Mouse (Mus musculus): ENCODE data around the gene Pus7. TPM values are rescaled to one million over a fixed set of nuclear protein-coding genes. Genes with fewer than 3 reads are reported as not detected.

Pus7 gene
- total and polyA plus RNA-seq, 3 experiments = 35.3 to 62.9 (median 61.9) TPM

- TF ChIP-seq CTCF (conservative IDR thresholded peaks at IDR 0.05 in 1 of 2, IDR thresholded peaks at IDR 0.05 in 1 of 2; ENCODE audit: low read depth in 2 of 2, low read length in 2 of 2) (peak in 1 of 2 experiments; percentile 34; a peak in 1 of 4 replicates), HCFC1 (IDR thresholded peaks at IDR 0.05; ENCODE audit: low read depth, low read length) (no peak), ZC3H11A (IDR thresholded peaks at IDR 0.05; ENCODE audit: low read depth, low read length) (no peak), MEF2A (IDR thresholded peaks at IDR 0.05; ENCODE audit: borderline replicate concordance, low read depth, low read length) (no peak)
- dilution Hi-C loops (cut with MboI; ENCODE audit: extremely low pct_ligation_motif_present, extremely low pct_unique_long_range_greater_than_20kb, low sequenced_read_pairs) (no loop called here), in situ Hi-C loops (cut with MboI; ENCODE audit: low pct_ligation_motif_present, low pct_unique_long_range_greater_than_20kb, low sequenced_read_pairs) (no loop called here)
Observed at GRCm38 (mm10) chr5:23780516-23780915, 3.0 kb downstream of the Pus7 start.

GRCm38 (mm10) chr5:23774186-23774585, 9.3 kb downstream of the Pus7 start:
- H3K4me2 ChIP-seq (ENCODE audit: insufficient read depth, low read depth, poor library complexity, severe bottlenecking) = no peak overlapping the region
- no peak overlapping the region for H3K9ac ChIP-seq (ENCODE audit: insufficient read depth, low read depth)
- H3K4me3 ChIP-seq (replicated peaks in 1 of 3; ENCODE audit: low read depth in 2 of 3, low read length in 2 of 3, poor library complexity in 1 of 3) = no peak overlapping the region
- in situ Hi-C loops (cut with MboI; ENCODE audit: low pct_ligation_motif_present, low pct_unique_long_range_greater_than_20kb, low sequenced_read_pairs) = loop anchor here (25.0 kb wide), 1 partner anchor 387 kb away; no protein-coding TSS in a partner anchor
- H3K79me2 ChIP-seq (replicated peaks; ENCODE audit: control insufficient read depth, extremely low read depth, insufficient read depth, poor library complexity, severe bottlenecking) = peaks cover 20% of the 10 kb centered on the region
- dilution Hi-C loops (cut with MboI; ENCODE audit: extremely low pct_ligation_motif_present, extremely low pct_unique_long_range_greater_than_20kb, low sequenced_read_pairs) = no loop called here
- no peaks in the 10 kb centered on the region for H3K9me3 ChIP-seq (replicated peaks; ENCODE audit: low read length)
- H3K27ac ChIP-seq (ENCODE audit: insufficient read depth, low read depth) = no peak overlapping the region
- DNase-seq (ENCODE audit: extremely low read depth) = no peak
- H3K27me3 ChIP-seq (replicated peaks) = no peaks in the 10 kb centered on the region
- TF ChIP-seq MXI1 (IDR thresholded peaks at IDR 0.05; ENCODE audit: low read depth, low read length) = no peak
- 0 out of 2 replicates have a peak, but pooled peaks have one; percentile 6 for TF ChIP-seq POLR2A (IDR thresholded peaks at IDR 0.05; ENCODE audit: low read depth, low read length)
- no peak for TF ChIP-seq EP300 (IDR thresholded peaks at IDR 0.05; ENCODE audit: low read length)
- no peak for TF ChIP-seq ELF1 (IDR thresholded peaks at IDR 0.05; ENCODE audit: low read depth, low read length)
- no peak for TF ChIP-seq SMC3 (IDR thresholded peaks at IDR 0.05; ENCODE audit: low read depth, low read length)
- TF ChIP-seq CTCF (conservative IDR thresholded peaks at IDR 0.05 in 1 of 2, IDR thresholded peaks at IDR 0.05 in 1 of 2; ENCODE audit: low read depth in 2 of 2, low read length in 2 of 2) = no peak
- H3K36me3 ChIP-seq (replicated peaks in 1 of 2; ENCODE audit: control insufficient read depth in 1 of 2, insufficient read depth in 1 of 2, low read length in 1 of 2) = peaks cover 45 to 91% of the 10 kb centered on the region in 2 experiments
- peaks cover 0 to under 1% of the 10 kb centered on the region in 2 experiments; a peak in 1 of 4 replicates for H3K4me1 ChIP-seq (ENCODE audit: control insufficient read depth in 1 of 2, insufficient read depth in 2 of 2)

More at GRCm38 (mm10) chr5:23780516-23780915, 3.0 kb downstream of the Pus7 start:
- Histone ChIP-seq H3K9ac (ENCODE audit: insufficient read depth, low read depth) (no peak overlapping the region), H3K4me2 (ENCODE audit: insufficient read depth, low read depth, poor library complexity, severe bottlenecking) (no peak overlapping the region), H3K27ac (ENCODE audit: insufficient read depth, low read depth) (no peak overlapping the region), H3K9me3 (replicated peaks; ENCODE audit: low read length) (peaks cover 7% of the 10 kb centered on the region), H3K79me2 (replicated peaks; ENCODE audit: control insufficient read depth, extremely low read depth, insufficient read depth, poor library complexity, severe bottlenecking) (peaks cover 55% of the 10 kb centered on the region), H3K27me3 (replicated peaks) (no peaks in the 10 kb centered on the region), H3K4me3 (replicated peaks in 1 of 3; ENCODE audit: low read depth in 2 of 3, low read length in 2 of 3, poor library complexity in 1 of 3) (no peak overlapping the region), H3K36me3 (replicated peaks in 1 of 2; ENCODE audit: control insufficient read depth in 1 of 2, insufficient read depth in 1 of 2, low read length in 1 of 2) (peaks cover 14 to 47% of the 10 kb centered on the region in 2 experiments), H3K4me1 (ENCODE audit: control insufficient read depth in 1 of 2, insufficient read depth in 2 of 2) (peaks cover 0 to 30% of the 10 kb centered on the region in 2 experiments; a peak in 3 of 4 replicates)
- DNase-seq (ENCODE audit: extremely low read depth) = peak; percentile 21

- dilution Hi-C loops (cut with MboI; ENCODE audit: extremely low pct_ligation_motif_present, extremely low pct_unique_long_range_greater_than_20kb, low sequenced_read_pairs) = no loop called here
- Histone ChIP-seq H3K4me2 (ENCODE audit: insufficient read depth, low read depth, poor library complexity, severe bottlenecking) (no peak overlapping the region), H3K9ac (ENCODE audit: insufficient read depth, low read depth) (no peak overlapping the region)
Observed at GRCm38 (mm10) chr5:23771105-23771504, 12.4 kb downstream of the Pus7 start.

More at GRCm38 (mm10) chr5:23771105-23771504, 12.4 kb downstream of the Pus7 start:
- Histone ChIP-seq H3K79me2 (replicated peaks; ENCODE audit: control insufficient read depth, extremely low read depth, insufficient read depth, poor library complexity, severe bottlenecking) (peaks cover 5% of the 10 kb centered on the region; the same call in 1 of the 2 replicates), H3K36me3 (replicated peaks in 1 of 2; ENCODE audit: control insufficient read depth in 1 of 2, insufficient read depth in 1 of 2, low read length in 1 of 2) (peaks cover 60 to 88% of the 10 kb centered on the region in 2 experiments), H3K4me3 (replicated peaks in 1 of 3; ENCODE audit: low read depth in 2 of 3, low read length in 2 of 3, poor library complexity in 1 of 3) (no peak overlapping the region), H3K9me3 (replicated peaks; ENCODE audit: low read length) (no peaks in the 10 kb centered on the region), H3K27ac (ENCODE audit: insufficient read depth, low read depth) (no peak overlapping the region), H3K27me3 (replicated peaks) (no peaks in the 10 kb centered on the region), H3K4me1 (ENCODE audit: control insufficient read depth in 1 of 2, insufficient read depth in 2 of 2) (no peaks in the 10 kb centered on the region)
- in situ Hi-C loops (cut with MboI; ENCODE audit: low pct_ligation_motif_present, low pct_unique_long_range_greater_than_20kb, low sequenced_read_pairs) = loop anchor here (25.0 kb wide), 1 partner anchor 384 kb away; no protein-coding TSS in a partner anchor
- no peak for TF ChIP-seq ZC3H11A (IDR thresholded peaks at IDR 0.05; ENCODE audit: low read depth, low read length)
- no peak for TF ChIP-seq SMC3 (IDR thresholded peaks at IDR 0.05; ENCODE audit: low read depth, low read length)
- TF ChIP-seq UBTF (IDR thresholded peaks at IDR 0.05; ENCODE audit: low read depth, low read length) = no peak
- no peak for TF ChIP-seq MYC (IDR thresholded peaks at IDR 0.05; ENCODE audit: low read depth, low read length)
- TF ChIP-seq NRF1 (IDR thresholded peaks at IDR 0.05; ENCODE audit: low read depth, low read length) = no peak
- TF ChIP-seq NELFE (IDR thresholded peaks at IDR 0.05; ENCODE audit: low read depth, low read length) = no peak
- no peak for TF ChIP-seq GABPA (IDR thresholded peaks at IDR 0.05; ENCODE audit: insufficient replicate concordance, low read depth, low read length)
- no peak for TF ChIP-seq ZKSCAN1 (IDR thresholded peaks at IDR 0.05; ENCODE audit: borderline replicate concordance, low read depth, low read length)
- no peak for TF ChIP-seq ETS1 (conservative IDR thresholded peaks at IDR 0.05; ENCODE audit: low read depth, low read length)
- TF ChIP-seq POLR2AphosphoS2 (IDR thresholded peaks at IDR 0.05; ENCODE audit: low read depth, low read length) = no peak
- no peak for TF ChIP-seq HCFC1 (IDR thresholded peaks at IDR 0.05; ENCODE audit: low read depth, low read length)
- TF ChIP-seq ZMIZ1 (IDR thresholded peaks at IDR 0.05; ENCODE audit: low read depth, low read length) = no peak
- TF ChIP-seq SIN3A (IDR thresholded peaks at IDR 0.05; ENCODE audit: low read length) = no peak
- no peak for TF ChIP-seq TBP (conservative IDR thresholded peaks at IDR 0.05; ENCODE audit: low read depth, low read length)
- no peak for DNase-seq (ENCODE audit: extremely low read depth)
